Comparison of ENCODE assay signal across 8 mouse cellular contexts in the genomic region with DNA sequence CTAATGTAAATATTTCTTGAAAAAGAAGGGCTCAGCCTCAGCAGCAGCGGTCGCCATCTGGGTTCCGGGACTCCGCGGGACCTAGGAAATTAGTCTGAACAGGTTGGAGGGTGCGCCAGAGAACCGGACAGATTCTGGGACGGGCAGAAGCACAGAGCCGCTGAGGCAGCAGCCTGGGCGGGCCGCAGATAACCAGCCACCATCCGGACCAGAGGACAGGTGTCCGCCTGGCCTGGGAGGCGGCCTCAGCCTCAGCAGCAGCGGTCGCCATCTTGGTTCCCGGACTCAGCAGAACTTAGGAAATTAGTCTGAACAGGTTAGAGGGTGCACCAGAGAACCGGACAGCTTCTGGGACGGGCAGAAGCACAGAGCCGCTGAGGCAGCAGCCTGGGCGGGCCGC.
DNase-seq lines count a peak whose midpoint lies in the region; TF ChIP-seq lines count a peak whose summit lies in the region.
"Not testable (repeated sequence)": the region's sequence is repeated elsewhere in the genome, so short reads cannot be mapped to it uniquely, and the experiment has no call there.

No protein-coding gene starts in this region.

- not testable (repeated sequence) for H3K27me3 ChIP-seq in cerebellum, adult 2 months (ENCODE audit: control insufficient read depth, insufficient read depth, low read length)

- not testable (repeated sequence) for TF ChIP-seq POLR2A in cerebellum, adult 2 months (IDR thresholded peaks at IDR 0.05; ENCODE audit: borderline replicate concordance, insufficient read depth, low read length)

- 96% methylated on average over 22 of the region's 22 CpGs for WGBS in cerebellum, adult 2 months

- DNase-seq in T-cell, adult 2 months (ENCODE audit: low spot score), result peak; percentile 3
- DNase-seq in cerebellum, adult 2 months, result peak; percentile 15 to 28
- peak; percentile 4 to 16 for DNase-seq in gastrocnemius, adult 8-10 months (ENCODE audit: low spot score in 2 of 2)
- peak; percentile 40 for DNase-seq in heart, postnatal 4 days
- DNase-seq in layer of hippocampus, postnatal 10 days (ENCODE audit: low spot score in 2 of 2), result peak; percentile 2 to 17
- DNase-seq in lung, postnatal 14 days, result peak; percentile 13
- DNase-seq in spleen, postnatal 10 days (ENCODE audit: low spot score in 2 of 2), result peak; percentile 26 to 27
- DNase-seq in urinary bladder, adult 18-20 months (ENCODE audit: low spot score in 2 of 2), result peak; percentile 1 to 30

- H3K4me3 ChIP-seq in cerebellum, adult 2 months (replicated peaks; ENCODE audit: insufficient read depth, low read depth, low read length), result not testable (repeated sequence)

- TF ChIP-seq CTCF in cerebellum, adult 2 months (IDR thresholded peaks at IDR 0.05; ENCODE audit: borderline replicate concordance, insufficient read depth, low read depth, low read length), result not testable (repeated sequence)

- H3K27ac ChIP-seq in cerebellum, adult 2 months (ENCODE audit: insufficient read depth, low read length), result not testable (repeated sequence)

- H3K4me1 ChIP-seq in cerebellum, adult 2 months (ENCODE audit: control insufficient read depth, insufficient read depth, low read length), result not testable (repeated sequence)
